Mouse (Mus musculus) central nervous system, embryonic 11.5 days (tissue): ENCODE measurements around the gene Wdr45b. TPM values are rescaled to one million over a fixed set of nuclear protein-coding genes. Genes with fewer than 3 reads are reported as not detected.

ENCODE experiments used
- polyA plus RNA-seq: library from polyadenylated mRNA; depleted of rRNA; stranded (reverse); fragments of >200 nt; gene quantifications from 2 replicates; pipeline ENCODE4 v1.2.3, GENCODE M21; 2012; rRNA removed

The Wdr45b gene
- 57.0 and 83.7 TPM in 2 replicates for polyA plus RNA-seq

GRCm38 (mm10) chr11:121354091-121354707 is at the start of gene Wdr45b:
Gene Wdr45b (minus strand): TSS chr11:121354445.

GRCm38 (mm10) chr11:121387750-121388553 is 33.7 kb upstream of the Wdr45b start, which contains the start of gene Rab40b:
Gene Rab40b (minus strand): TSS chr11:121388251.

Other genes starting within 250 kb of the Wdr45b start
- gene Tex19.2, start 235.8 kb downstream of the Wdr45b start, polyA plus RNA-seq: 0.06 TPM in 1 of 2 replicates, not detected in the other
- 0.02 and 0.15 TPM in 2 replicates for gene Tex19.1, start 208.3 kb downstream of the Wdr45b start, polyA plus RNA-seq
- 0.48 TPM in 1 of 2 replicates, not detected in the other for gene Uts2r, start 194.2 kb downstream of the Wdr45b start, polyA plus RNA-seq
- gene Hexdc, start 150.0 kb downstream of the Wdr45b start, polyA plus RNA-seq: 22.6 and 32.5 TPM in 2 replicates
- gene Ogfod3, start 149.7 kb downstream of the Wdr45b start, polyA plus RNA-seq: 9.9 and 10.5 TPM in 2 replicates
- 31.4 and 43.7 TPM in 2 replicates for gene Cybc1, start 125.1 kb downstream of the Wdr45b start, polyA plus RNA-seq
- 42.2 and 53.9 TPM in 2 replicates for gene Narf, start 117.2 kb downstream of the Wdr45b start, polyA plus RNA-seq
- 32.7 and 53.7 TPM in 2 replicates for gene Foxk2, start 94.5 kb downstream of the Wdr45b start, polyA plus RNA-seq
- 1.8 and 2.8 TPM in 2 replicates for gene Rab40b, start 33.8 kb upstream of the Wdr45b start, polyA plus RNA-seq
- gene Fn3krp, start 67.0 kb upstream of the Wdr45b start, polyA plus RNA-seq: 15.9 and 16.9 TPM in 2 replicates
- 1.9 and 3.4 TPM in 2 replicates for gene Fn3k, start 80.5 kb upstream of the Wdr45b start, polyA plus RNA-seq
- 50.8 and 51.1 TPM in 2 replicates for gene Tbcd, start 97.5 kb upstream of the Wdr45b start, polyA plus RNA-seq
- 0.10 and 0.25 TPM in 2 replicates for gene Zfp750, start 164.9 kb upstream of the Wdr45b start, polyA plus RNA-seq